Mouse (Mus musculus) CH12.LX (cell line): ENCODE measurements around the gene Slc4a1. TPM values are rescaled to one million over a fixed set of nuclear protein-coding genes. Genes with fewer than 3 reads are reported as not detected.
"Not testable (repeated sequence)": the region's sequence is repeated elsewhere in the genome, so short reads cannot be mapped to it uniquely, and the experiment has no call there.

Experiments
- DNase-seq: peaks from one replicate; pipeline ENCODE4 v3.0.0-alpha.2; 2013; ENCODE audit errors: extremely low read depth
- H3K27ac ChIP-seq: 2 replicates; pipeline ENCODE4 v1.5.1; 2012; ENCODE audit warnings: low read depth, mild to moderate bottlenecking, control low read depth, moderate library complexity; ENCODE audit not compliant: insufficient read depth
- H3K27me3 ChIP-seq: replicated peaks from 2 replicates; pipeline ENCODE3; 2012; ENCODE audit warnings: inconsistent platforms
- H3K36me3 ChIP-seq, 2 experiments: replicated peaks in 1 of 2; 2 replicates each; pipeline versions ENCODE3 to v1.6.1; 2012; ENCODE audit warnings: inconsistent platforms in 1 of 2, low read length in 1 of 2, mild to moderate bottlenecking in 1 of 2, mixed read lengths in 1 of 2, moderate library complexity in 1 of 2; ENCODE audit not compliant: control insufficient read depth in 1 of 2, insufficient read depth in 1 of 2
- H3K4me1 ChIP-seq, 2 experiments: 2 replicates each; pipeline ENCODE4 v1.6.1; 2012; ENCODE audit warnings: inconsistent platforms in 1 of 2, moderate library complexity in 1 of 2; ENCODE audit not compliant: insufficient read depth in 2 of 2, control insufficient read depth in 1 of 2
- H3K4me2 ChIP-seq: 2 replicates; pipeline ENCODE4 v1.6.1; 2012; ENCODE audit warnings: low read depth, mild to moderate bottlenecking, control low read depth; ENCODE audit not compliant: poor library complexity, insufficient read depth, severe bottlenecking
- H3K4me3 ChIP-seq, 3 experiments: fragments of 150-350 bp in 1 of 3; sonication (generic) in 1 of 3; replicated peaks in 1 of 3; 2 replicates each; pipeline versions ENCODE3 to v1.5.1; 2011 to 2012; ENCODE audit warnings: low read depth in 2 of 3, low read length in 2 of 3, mild to moderate bottlenecking in 2 of 3, moderate library complexity in 2 of 3, control low read depth in 1 of 3, improper control_type of control experiment in 1 of 3, inconsistent platforms in 1 of 3, mixed read lengths in 1 of 3; ENCODE audit not compliant: poor library complexity in 1 of 3
- H3K79me2 ChIP-seq: replicated peaks from 2 replicates; pipeline ENCODE4 v1.6.1; 2012; ENCODE audit warnings: mild to moderate bottlenecking, moderate library complexity; ENCODE audit not compliant: control insufficient read depth, poor library complexity, insufficient read depth, severe bottlenecking; ENCODE audit errors: extremely low read depth
- H3K9ac ChIP-seq: 2 replicates; pipeline ENCODE4 v1.6.1; 2012; ENCODE audit warnings: low read depth, mild to moderate bottlenecking, control low read depth, moderate library complexity; ENCODE audit not compliant: insufficient read depth
- H3K9me3 ChIP-seq: replicated peaks from 2 replicates; pipeline ENCODE3; 2012; ENCODE audit warnings: low read length, inconsistent platforms, mixed read lengths
- BHLHE40 ChIP-seq: IDR thresholded peaks from 2 replicates; pipeline ENCODE4 v1.6.1; 2011; ENCODE audit warnings: mild to moderate bottlenecking, low read depth, low read length, improper control_type of control experiment
- CHD2 ChIP-seq: IDR thresholded peaks from 2 replicates; pipeline ENCODE4 v1.6.1; 2011; ENCODE audit warnings: low read length, improper control_type of control experiment
- CTCF ChIP-seq, 2 experiments: IDR thresholded peaks in 1 of 2; conservative IDR thresholded peaks in 1 of 2; 2 replicates each; pipeline ENCODE4 v1.5.1; 2011 to 2012; ENCODE audit warnings: low read depth in 2 of 2, low read length in 2 of 2, improper control_type of control experiment in 1 of 2, inconsistent platforms in 1 of 2, mild to moderate bottlenecking in 1 of 2, moderate library complexity in 1 of 2
- ELF1 ChIP-seq: IDR thresholded peaks from 2 replicates; pipeline ENCODE4 v1.6.1; 2014; ENCODE audit warnings: low read depth, mild to moderate bottlenecking, inconsistent platforms, low read length, improper control_type of control experiment
- ETS1 ChIP-seq: conservative IDR thresholded peaks from 2 replicates; pipeline ENCODE4 v1.6.1; 2012; ENCODE audit warnings: low read depth, mild to moderate bottlenecking, inconsistent platforms, low read length, improper control_type of control experiment, moderate library complexity
- HCFC1 ChIP-seq: IDR thresholded peaks from 2 replicates; pipeline ENCODE4 v1.6.1; 2012; ENCODE audit warnings: low read depth, mild to moderate bottlenecking, inconsistent platforms, low read length, improper control_type of control experiment
- MYC ChIP-seq: IDR thresholded peaks from 2 replicates; pipeline ENCODE4 v1.6.1; 2011; ENCODE audit warnings: low read depth, mild to moderate bottlenecking, improper control_type of control experiment, low read length
- NELFE ChIP-seq: IDR thresholded peaks from 2 replicates; pipeline ENCODE4 v1.6.1; 2011; ENCODE audit warnings: low read depth, low read length, improper control_type of control experiment
- SIN3A ChIP-seq: IDR thresholded peaks from 2 replicates; pipeline ENCODE4 v1.6.1; 2012; ENCODE audit warnings: low read length, improper control_type of control experiment, inconsistent platforms
- SMC3 ChIP-seq: IDR thresholded peaks from 2 replicates; pipeline ENCODE4 v1.6.1; 2011; ENCODE audit warnings: low read depth, low read length, improper control_type of control experiment
- TCF12 ChIP-seq: IDR thresholded peaks from 2 replicates; pipeline ENCODE4 v1.6.1; 2014; ENCODE audit warnings: low read depth, mild to moderate bottlenecking, inconsistent platforms, low read length, improper control_type of control experiment
- UBTF ChIP-seq: IDR thresholded peaks from 2 replicates; pipeline ENCODE4 v1.6.1; 2012; ENCODE audit warnings: low read depth, mild to moderate bottlenecking, inconsistent platforms, low read length, improper control_type of control experiment, moderate library complexity
- ZKSCAN1 ChIP-seq: IDR thresholded peaks from 2 replicates; pipeline ENCODE4 v1.6.1; 2012; ENCODE audit warnings: low read depth, inconsistent platforms, low read length, improper control_type of control experiment, borderline replicate concordance
- ZMIZ1 ChIP-seq: IDR thresholded peaks from 2 replicates; pipeline ENCODE4 v1.6.1; 2012; ENCODE audit warnings: low read depth, mild to moderate bottlenecking, inconsistent platforms, low read length, improper control_type of control experiment
- dilution Hi-C: fragments of 300-500 bp; cut with MboI; formaldehyde crosslinking; loops from 2 replicates; pipeline ENCODE4 v1.14.3; 2020; ENCODE audit warnings: low sequenced_read_pairs; ENCODE audit not compliant: extremely low pct_unique_long_range_greater_than_20kb, extremely low pct_ligation_motif_present
- in situ Hi-C: fragments of 300-500 bp; cut with MboI; formaldehyde crosslinking; loops from 3 replicates; pipeline ENCODE4 v1.14.3; 2019; ENCODE audit warnings: low sequenced_read_pairs, low pct_ligation_motif_present, low pct_unique_long_range_greater_than_20kb, mixed read lengths
- polyA plus RNA-seq: library from polyadenylated mRNA; unstranded; fragments of >175 nt; gene quantifications from 2 replicates; pipeline ENCODE4 v1.2.1, GENCODE M21; 2012; ENCODE audit warnings: low read depth; ENCODE audit not compliant: insufficient read length
- total RNA-seq, 2 experiments: library from RNA; depleted of rRNA; stranded (reverse); fragments of 300-350 nt in 1 of 2; fragments of >200 nt in 1 of 2; gene quantifications; 2 replicates each; pipeline ENCODE4 v1.2.3; 2012 to 2014

Slc4a1 gene
- 0.08 TPM in 1 of 2 replicates, not detected in the other for total RNA-seq (2012; rRNA removed)
- total RNA-seq (2014; rRNA removed): 0.04 TPM in 1 of 2 replicates, not detected in the other
- not detected in 2 replicates for polyA plus RNA-seq

DNA sequence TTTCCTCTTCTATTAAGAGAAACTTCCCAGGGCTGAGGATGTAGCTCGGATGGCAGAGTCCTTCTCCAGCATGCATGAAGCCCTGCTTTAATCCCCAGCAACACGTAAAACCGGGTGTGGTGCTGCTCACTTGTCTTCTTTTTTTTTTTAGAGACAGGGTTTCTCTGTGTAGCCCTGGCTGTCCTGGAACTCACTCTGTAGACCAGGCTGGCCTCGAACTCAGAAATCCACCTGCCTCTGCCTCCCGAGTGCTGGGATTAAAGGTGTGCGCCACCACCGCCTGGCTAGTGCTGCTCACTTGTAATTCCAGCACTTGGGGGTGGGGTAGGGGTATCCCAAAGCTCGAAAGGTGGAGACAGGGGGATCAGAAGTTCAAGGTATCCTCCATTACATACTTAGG, at the start of gene Slc4a1:
Gene Slc4a1, minus strand, starts transcription at position 101 of the 400 bp plus-strand sequence.
- H3K36me3 ChIP-seq, H3K27ac ChIP-seq, H3K4me3 ChIP-seq, DNase-seq, in situ Hi-C loops, dilution Hi-C loops, H3K79me2 ChIP-seq, H3K4me2 ChIP-seq, H3K9me3 ChIP-seq, H3K9ac ChIP-seq: not testable (repeated sequence)
- Histone ChIP-seq H3K27me3 (peaks cover 78% of the 10 kb centered on the region), H3K4me1 (peaks cover 37 to 67% of the 10 kb centered on the region in 2 experiments)

GRCm38 (mm10) chr11:102415034-102415802, 49.2 kb upstream of the Slc4a1 start:
- TF ChIP-seq HCFC1 (no peak), NELFE (no peak), CHD2 (no peak), SMC3 (no peak), SIN3A (no peak), CTCF (conservative IDR thresholded peaks at IDR 0.05 in 1 of 2, IDR thresholded peaks at IDR 0.05 in 1 of 2; ENCODE audit: low read depth in 2 of 2, low read length in 2 of 2) (no peak), BHLHE40 (no peak), ETS1 (no peak), ELF1 (no peak), UBTF (no peak), TCF12 (no peak), MYC (no peak), ZKSCAN1 (no peak), ZMIZ1 (no peak)
- Histone ChIP-seq H3K4me2 (no peak overlapping the region), H3K9ac (no peak overlapping the region), H3K4me3 (no peak overlapping the region), H3K9me3 (peaks cover 5% of the 10 kb centered on the region), H3K27me3 (no peaks in the 10 kb centered on the region), H3K79me2 (no peaks in the 10 kb centered on the region), H3K36me3 (no peaks in the 10 kb centered on the region), H3K27ac (no peak overlapping the region), H3K4me1 (peaks cover 6 to 7% of the 10 kb centered on the region in 2 experiments)
- dilution Hi-C loops: loop anchor here (25.0 kb wide), 1 partner anchor 103 kb away; the partner anchor contains the start of gene Ubtf
- no peak for DNase-seq
- in situ Hi-C loops: no loop called here
